Mouse (Mus musculus) thymus, postnatal 25 days (tissue): ENCODE measurements around the gene Gm20661.

ENCODE experiments used
- DNase-seq: peaks from one replicate; pipeline ENCODE4 v3.0.0; 2022

The Gm20661 gene

DNA sequence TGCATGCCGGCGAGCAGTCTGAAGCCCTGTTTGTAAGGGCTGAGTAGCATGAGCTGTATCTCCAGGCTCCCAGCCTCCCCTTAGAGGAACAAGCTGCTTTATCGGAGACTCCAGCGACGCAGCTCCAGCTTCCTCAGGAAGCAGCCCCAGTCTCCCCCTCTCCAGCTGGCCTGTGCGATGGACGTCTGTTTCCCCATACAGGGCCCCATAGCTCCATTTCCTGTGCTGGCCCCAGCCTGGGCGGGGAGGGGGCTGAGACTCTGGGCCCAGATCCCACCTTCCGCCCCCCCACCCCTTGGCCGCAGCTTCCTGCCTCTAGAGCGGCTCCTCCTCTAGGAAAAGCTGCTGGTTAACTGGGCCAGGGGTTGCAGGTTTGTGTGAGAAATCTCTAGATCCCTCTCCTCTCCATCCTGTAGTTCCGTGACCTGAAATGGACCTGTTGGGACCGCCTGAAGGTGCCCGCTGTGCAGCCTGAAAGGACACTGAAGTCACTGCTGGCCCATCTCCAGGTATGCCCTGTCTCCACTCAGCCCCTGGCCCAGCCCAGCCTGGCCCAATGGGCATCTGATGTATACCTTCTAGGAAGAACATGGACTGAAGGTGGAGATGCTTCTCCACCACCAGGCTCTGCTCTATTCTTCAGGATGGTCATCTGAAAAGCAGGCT lies at the start of gene Gm20661:
Gm20661 (plus strand) TSS at position 378 of the 666 bp plus-strand sequence.
- peak; percentile 76 for DNase-seq

GRCm38 (mm10) chr9:107934146-107934545 lies 48.7 kb upstream of the Gm20661 start:
- DNase-seq = no peak

- no peak for DNase-seq
These were observed 47.5 kb upstream of the Gm20661 start, which contains the start of gene Camkv for GRCm38 (mm10) chr9:107935374-107935773. TSS of gene Camkv (plus strand) at chr9:107935674.

- peak; percentile 87 for DNase-seq
These were observed 47.1 kb upstream of the Gm20661 start for GRCm38 (mm10) chr9:107935790-107936214.

DNA sequence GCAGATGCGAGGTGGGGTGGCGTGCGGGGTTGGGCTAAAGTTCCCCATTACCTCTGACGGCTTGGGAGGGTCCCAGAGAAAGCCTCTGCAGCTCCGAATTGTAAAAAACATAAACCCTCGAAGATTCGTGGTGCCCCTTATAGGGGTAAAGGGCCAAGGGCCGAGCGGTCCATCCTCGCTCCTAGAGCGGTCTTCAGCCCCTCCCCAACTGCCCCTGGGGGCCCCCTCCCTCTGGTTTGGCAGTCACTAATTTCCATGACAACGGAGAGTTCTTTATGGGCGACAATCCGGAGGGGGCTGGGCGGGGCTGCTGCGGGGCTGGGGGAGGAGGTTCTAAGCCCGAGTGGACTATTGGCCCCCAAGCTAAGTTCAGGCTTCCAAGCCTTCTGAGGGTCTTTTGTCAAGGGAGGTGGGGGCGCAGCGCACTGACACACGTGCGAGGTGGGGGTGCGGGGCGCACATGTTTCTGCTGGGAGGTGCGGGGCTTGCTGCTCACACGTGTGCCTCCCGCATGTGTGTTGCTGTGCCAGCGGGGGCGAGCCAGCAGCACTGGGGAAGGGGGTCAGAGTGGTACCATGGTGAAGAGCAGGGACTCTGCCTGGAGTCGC lies 46.5 kb upstream of the Gm20661 start:
- DNase-seq = peak; percentile 28

- DNase-seq = no peak
These were observed 46.0 kb upstream of the Gm20661 start for GRCm38 (mm10) chr9:107936831-107937230.

- DNase-seq = no peak
These were observed 35.3 kb upstream of the Gm20661 start for GRCm38 (mm10) chr9:107947241-107948194.

- DNase-seq = no peak
These were observed 33.5 kb upstream of the Gm20661 start for GRCm38 (mm10) chr9:107949184-107949921.

GRCm38 (mm10) chr9:107949922-107950235 lies 33.0 kb upstream of the Gm20661 start, which contains the start of gene Traip:
TSS of gene Traip (plus strand) at chr9:107950136.
- no peak for DNase-seq

- DNase-seq = peak; percentile 87
These were observed 32.1 kb upstream of the Gm20661 start for GRCm38 (mm10) chr9:107950460-107951355.

- no peak for DNase-seq
These were observed 27.1 kb upstream of the Gm20661 start for GRCm38 (mm10) chr9:107955613-107956289.

DNA sequence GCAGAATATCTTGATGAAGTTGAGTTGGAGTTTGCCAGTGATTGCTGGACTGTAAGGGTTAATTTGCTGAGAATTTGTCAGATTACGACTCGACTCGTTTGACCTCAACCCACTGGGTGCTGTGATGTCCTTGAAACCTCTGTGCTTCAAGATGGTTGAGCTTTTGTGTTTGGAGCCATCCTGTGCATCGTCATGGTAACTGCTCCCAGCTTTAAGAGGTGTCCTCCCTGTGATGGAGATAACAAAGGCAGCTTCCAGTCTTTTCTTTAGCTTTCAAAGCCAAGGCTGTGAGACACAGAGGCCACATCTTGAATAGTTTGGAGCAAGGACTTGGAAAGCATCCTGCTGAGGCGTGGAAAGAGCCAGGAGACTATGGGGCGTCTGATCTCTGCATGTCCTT lies 25.7 kb upstream of the Gm20661 start:
- no peak for DNase-seq

DNA sequence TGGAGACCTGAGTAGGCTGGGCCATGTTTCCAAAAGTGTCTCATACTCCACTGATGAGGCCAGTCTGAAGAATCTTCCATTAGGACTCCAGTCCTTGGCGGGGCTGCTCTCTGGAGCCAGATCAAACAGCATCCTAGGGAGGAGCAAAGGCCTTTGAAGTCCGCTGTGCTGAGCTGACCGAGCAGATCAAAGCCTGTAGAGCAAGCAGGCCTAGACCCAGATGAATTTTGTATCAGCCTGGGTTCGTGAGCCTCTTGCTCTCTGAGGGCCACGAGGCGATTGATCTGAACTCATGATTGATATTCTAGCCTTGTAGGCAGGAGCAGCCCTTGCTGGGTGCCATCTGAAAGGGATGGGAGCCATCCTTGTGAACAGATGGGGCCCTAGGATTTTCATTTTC lies 23.0 kb upstream of the Gm20661 start:
- no peak for DNase-seq

DNA sequence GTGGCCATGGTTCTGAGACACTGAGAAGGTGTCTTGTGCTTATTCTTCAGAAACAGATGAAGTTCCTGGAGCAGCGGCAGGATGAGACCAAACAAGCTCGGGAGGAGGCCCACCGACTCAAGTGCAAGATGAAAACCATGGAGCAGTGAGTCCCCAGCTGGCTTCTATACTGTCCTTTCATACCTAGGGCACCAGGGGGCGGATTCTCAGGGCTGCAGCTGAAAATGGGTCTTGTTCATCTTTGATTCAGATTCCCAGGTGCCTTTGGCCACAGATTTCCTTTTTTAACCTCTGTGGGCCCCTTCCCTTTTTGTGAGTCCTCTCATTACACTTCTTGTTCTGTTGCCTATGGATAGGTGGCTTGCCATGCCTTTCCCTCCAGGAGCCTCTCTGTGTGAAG lies 21.9 kb upstream of the Gm20661 start:
- DNase-seq = peak; percentile 19

GRCm38 (mm10) chr9:107961351-107961762 lies 21.5 kb upstream of the Gm20661 start:
- DNase-seq = no peak

- DNase-seq = peak; percentile 24
These were observed 21.0 kb upstream of the Gm20661 start for GRCm38 (mm10) chr9:107961881-107962280.

- DNase-seq = no peak
These were observed 19.9 kb upstream of the Gm20661 start for GRCm38 (mm10) chr9:107962916-107963315.

DNA sequence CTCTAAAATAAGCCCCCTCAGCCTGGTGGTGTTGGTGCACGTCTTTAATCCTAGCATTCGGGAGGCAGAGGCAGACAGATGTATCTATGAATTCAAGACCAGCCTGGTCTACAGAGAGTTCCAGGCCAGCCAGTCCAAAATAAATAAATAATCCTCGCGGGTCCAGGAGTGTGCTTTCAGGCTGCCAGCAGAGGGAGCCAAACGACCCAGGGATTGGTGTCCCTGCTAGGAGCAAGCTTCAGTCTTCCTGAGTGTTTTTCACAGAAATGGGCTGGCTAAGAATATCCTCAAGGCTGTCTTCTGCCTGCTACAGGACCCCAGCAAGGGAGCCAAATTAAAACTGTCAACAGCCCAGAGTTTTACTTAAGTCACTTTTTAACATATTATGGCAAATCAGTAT lies 19.2 kb upstream of the Gm20661 start:
- peak; percentile 72 for DNase-seq

DNA sequence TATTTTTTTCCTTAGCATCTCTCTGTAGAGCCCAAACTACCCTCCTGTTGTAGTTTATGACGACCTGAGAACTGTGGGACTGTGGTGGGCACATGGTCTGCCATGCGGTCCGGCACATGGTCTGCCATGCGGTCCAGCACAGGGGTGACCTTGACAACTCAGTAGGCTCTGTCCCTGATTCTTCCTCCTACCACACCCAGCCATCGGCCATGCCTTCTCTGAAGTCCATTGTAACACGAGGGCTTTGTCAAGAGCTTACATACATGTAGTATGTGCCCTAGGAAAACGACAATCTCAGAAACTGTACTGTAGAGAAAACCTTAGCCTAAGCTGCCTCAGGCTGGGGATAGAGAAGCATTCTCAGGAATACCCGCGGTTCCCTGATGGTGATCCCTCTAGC lies 18.2 kb upstream of the Gm20661 start:
- no peak for DNase-seq

GRCm38 (mm10) chr9:107966676-107967075 lies 16.2 kb upstream of the Gm20661 start:
- no peak for DNase-seq

- DNase-seq = no peak
These were observed 15.4 kb upstream of the Gm20661 start for GRCm38 (mm10) chr9:107967437-107967836.
